Mouse (Mus musculus) forebrain, embryonic 11.5 days (tissue): ENCODE data around the gene Tex13c2. TPM values are rescaled to one million over a fixed set of nuclear protein-coding genes. Genes with fewer than 3 reads are reported as not detected.

Source experiments
- ATAC-seq: fragments of 200-750 bp; cut with Nextera tagmentation; replicated peaks from 2 replicates; pipeline ENCODE4 v1.8.0; 2017; ENCODE audit warnings: moderate TSS enrichment; ENCODE audit not compliant: low FRiP score
- DNase-seq: peaks from one replicate; pipeline ENCODE4 v3.0.0-alpha.2; 2017; ENCODE audit warnings: low spot score
- H3K27ac ChIP-seq: fragments of 300-500 bp; sonication (generic); 2 replicates; pipeline ENCODE4 v1.5.1; 2014; ENCODE audit warnings: low read depth, low read length
- H3K27me3 ChIP-seq: fragments of 300-500 bp; sonication (generic); 2 replicates; pipeline ENCODE4 v1.6.1; 2014; ENCODE audit warnings: mild to moderate bottlenecking, low read length, mixed read lengths; ENCODE audit not compliant: control insufficient read depth, insufficient read depth
- H3K36me3 ChIP-seq: fragments of 300-500 bp; sonication (generic); 2 replicates; pipeline ENCODE4 v1.6.1; 2014; ENCODE audit warnings: mild to moderate bottlenecking, low read length, moderate library complexity, mixed read lengths; ENCODE audit not compliant: control insufficient read depth, insufficient read depth
- H3K4me1 ChIP-seq: fragments of 300-500 bp; sonication (generic); replicated peaks from 2 replicates; pipeline ENCODE4 v1.6.1; 2014; ENCODE audit warnings: low read length, mixed read lengths; ENCODE audit not compliant: control insufficient read depth, insufficient read depth
- H3K4me2 ChIP-seq: fragments of 300-500 bp; sonication (generic); 2 replicates; pipeline ENCODE4 v1.6.1; 2014; ENCODE audit warnings: low read depth, mild to moderate bottlenecking, low read length, moderate library complexity, mixed read lengths; ENCODE audit not compliant: severe bottlenecking
- H3K4me3 ChIP-seq: fragments of 300-500 bp; sonication (generic); 2 replicates; pipeline ENCODE4 v1.5.1; 2014; ENCODE audit warnings: low read depth, low read length
- H3K9ac ChIP-seq: fragments of 300-500 bp; sonication (generic); 2 replicates; pipeline ENCODE4 v1.6.1; 2014; ENCODE audit warnings: low read length
- H3K9me3 ChIP-seq: fragments of 300-500 bp; sonication (generic); 2 replicates; pipeline ENCODE4 v1.6.1; 2016; ENCODE audit warnings: low read length, mixed read lengths; ENCODE audit not compliant: control insufficient read depth
- WGBS: fragments of 180-500 bp; shearing (Covaris S2); extraction: QIAGEN DNeasy Blood & Tissue Kit; methylation state at CpG from one replicate; pipeline ENCODE4 v1.1.7; 2014; 5-methylcytosine and 5-hydroxymethylcytosine counted together
- polyA plus RNA-seq: library from polyadenylated mRNA; unstranded; fragments of >200 nt; fragmentation: Nextera tagmentation; extraction: Ambion mirVana; gene quantifications from 2 replicates; pipeline ENCODE4 v1.2.1, GENCODE M21; 2014

Gene Tex13c2
- polyA plus RNA-seq, 1 experiment from 2014 or later, result not detected

GRCm38 (mm10) chrX:42522868-42523267 is 33.4 kb downstream of the Tex13c2 start:
- no peaks in the 10 kb centered on the region for H3K4me1 ChIP-seq
- no peak overlapping the region for H3K4me2 ChIP-seq
- no peak overlapping the region for H3K27ac ChIP-seq
- no peak overlapping the region for H3K9ac ChIP-seq
- ATAC-seq (no peak), DNase-seq (no peak)
- no peaks in the 10 kb centered on the region for H3K36me3 ChIP-seq
- H3K27me3 ChIP-seq, result no peaks in the 10 kb centered on the region
- WGBS, result 90% methylated on average over 2 of the region's 2 CpGs
- H3K4me3 ChIP-seq, result no peak overlapping the region
- no peaks in the 10 kb centered on the region for H3K9me3 ChIP-seq

GRCm38 (mm10) chrX:42530703-42531102 is 41.2 kb downstream of the Tex13c2 start:
- H3K4me2 ChIP-seq, result no peak overlapping the region

GRCm38 (mm10) chrX:42540030-42540755 is 50.7 kb downstream of the Tex13c2 start:
- no peak for DNase-seq
- Histone ChIP-seq H3K9ac (no peak overlapping the region), H3K27me3 (no peaks in the 10 kb centered on the region), H3K36me3 (no peaks in the 10 kb centered on the region), H3K9me3 (no peaks in the 10 kb centered on the region), H3K4me2 (0 out of 2 replicates have a peak overlapping the region, but pooled peaks have one; percentile 18), H3K4me3 (no peak overlapping the region), H3K4me1 (no peaks in the 10 kb centered on the region), H3K27ac (peak overlapping the region; percentile 46; the same call in 1 of the 2 replicates)
- 23% methylated on average over 3 of the region's 3 CpGs for WGBS
- peak; percentile 80 for ATAC-seq

More at GRCm38 (mm10) chrX:42530703-42531102, 41.2 kb downstream of the Tex13c2 start:
- DNase-seq, result no peak
- Histone ChIP-seq H3K27me3 (no peaks in the 10 kb centered on the region), H3K9me3 (no peaks in the 10 kb centered on the region), H3K27ac (no peak overlapping the region), H3K4me3 (no peak overlapping the region), H3K9ac (no peak overlapping the region), H3K36me3 (no peaks in the 10 kb centered on the region), H3K4me1 (no peaks in the 10 kb centered on the region)
- ATAC-seq, result no peak
- 67% methylated on average over 4 of the region's 4 CpGs for WGBS

DNA sequence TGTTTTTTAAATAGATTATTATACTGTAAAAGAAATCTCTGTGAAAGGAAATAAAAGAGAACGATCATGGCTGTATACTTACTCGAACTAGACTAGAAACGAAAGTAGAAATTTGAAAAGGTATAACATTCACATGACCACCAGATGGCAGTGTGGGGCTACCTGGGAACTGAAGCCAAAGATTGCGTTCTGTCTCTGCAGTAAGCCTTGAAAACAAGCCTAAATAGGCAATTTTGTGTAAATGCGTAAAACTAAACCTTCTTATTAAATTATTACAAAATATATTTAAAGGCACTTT is 51.2 kb downstream of the Tex13c2 start:
- H3K4me3 ChIP-seq, result no peak overlapping the region

More for the DNA sequence above, 51.2 kb downstream of the Tex13c2 start:
- 26% methylated on average over 5 of the region's 5 CpGs for WGBS
- no peak overlapping the region for H3K9ac ChIP-seq
- DNase-seq (peak; percentile 73), ATAC-seq (peak; percentile 56)
- H3K27ac ChIP-seq, result no peak overlapping the region
- H3K36me3 ChIP-seq, result no peaks in the 10 kb centered on the region
- no peaks in the 10 kb centered on the region for H3K27me3 ChIP-seq
- H3K4me2 ChIP-seq, result 0 out of 2 replicates have a peak overlapping the region, but pooled peaks have one; percentile 18
- no peaks in the 10 kb centered on the region for H3K9me3 ChIP-seq
- no peaks in the 10 kb centered on the region for H3K4me1 ChIP-seq

Other genes with a start within 250 kb of the Tex13c2 start
- gene Sh2d1a, start 12.8 kb downstream of the Tex13c2 start, polyA plus RNA-seq, result 0.44 and 0.81 TPM in 2 replicates